Mouse (Mus musculus) ES-Bruce4 (cell line): ENCODE measurements around the gene Capn3. TPM values are rescaled to one million over a fixed set of nuclear protein-coding genes. Genes with fewer than 3 reads are reported as not detected.

Experiments used
- H3K27ac ChIP-seq: 2 replicates; pipeline ENCODE4 v1.5.1; 2012; ENCODE audit warnings: low read length, inconsistent platforms; ENCODE audit not compliant: insufficient read depth
- H3K27me3 ChIP-seq: 2 replicates; pipeline ENCODE4 v1.6.1; 2012; ENCODE audit warnings: mild to moderate bottlenecking, low read length, inconsistent platforms; ENCODE audit not compliant: control insufficient read depth, poor library complexity, insufficient read depth, severe bottlenecking
- H3K36me3 ChIP-seq: 2 replicates; pipeline ENCODE4 v1.6.1; 2012; ENCODE audit warnings: inconsistent platforms, mild to moderate bottlenecking, low read length, moderate library complexity; ENCODE audit not compliant: control insufficient read depth, poor library complexity, insufficient read depth, severe bottlenecking
- H3K4me1 ChIP-seq: one replicate; pipeline ENCODE4 v1.8.1; 2011; ENCODE audit warnings: low read length; ENCODE audit not compliant: control insufficient read depth, insufficient read depth
- H3K4me3 ChIP-seq: 2 replicates; pipeline ENCODE4 v1.5.1; 2011; ENCODE audit warnings: low read depth, mild to moderate bottlenecking, low read length
- H3K9ac ChIP-seq: 2 replicates; pipeline ENCODE4 v1.6.1; 2012; ENCODE audit warnings: low read depth, mild to moderate bottlenecking, inconsistent platforms; ENCODE audit not compliant: poor library complexity, severe bottlenecking
- H3K9me3 ChIP-seq: replicated peaks from 2 replicates; pipeline ENCODE4 v1.6.1; 2012; ENCODE audit warnings: mild to moderate bottlenecking, low read length, inconsistent platforms; ENCODE audit not compliant: control insufficient read depth, poor library complexity, insufficient read depth, severe bottlenecking
- CTCF ChIP-seq: IDR thresholded peaks from one replicate; pipeline ENCODE4 v1.8.1; 2011; ENCODE audit warnings: low read depth, low read length
- EP300 ChIP-seq: IDR thresholded peaks from 2 replicates; pipeline ENCODE4 v1.6.1; 2011; ENCODE audit warnings: low read depth, low read length; ENCODE audit not compliant: insufficient read depth
- POLR2A ChIP-seq: IDR thresholded peaks from one replicate; pipeline ENCODE4 v1.8.1; 2011; ENCODE audit warnings: low read length; ENCODE audit not compliant: insufficient read depth
- polyA plus RNA-seq: library from polyadenylated mRNA; stranded (reverse); fragments of >200 nt; gene quantifications from 2 replicates; pipeline ENCODE4 v1.2.4, GENCODE M21; 2011; ENCODE audit warnings: low read depth; ENCODE audit not compliant: missing spikeins, insufficient read depth, insufficient read length

Gene Capn3
- not detected in 2 replicates for polyA plus RNA-seq

DNA sequence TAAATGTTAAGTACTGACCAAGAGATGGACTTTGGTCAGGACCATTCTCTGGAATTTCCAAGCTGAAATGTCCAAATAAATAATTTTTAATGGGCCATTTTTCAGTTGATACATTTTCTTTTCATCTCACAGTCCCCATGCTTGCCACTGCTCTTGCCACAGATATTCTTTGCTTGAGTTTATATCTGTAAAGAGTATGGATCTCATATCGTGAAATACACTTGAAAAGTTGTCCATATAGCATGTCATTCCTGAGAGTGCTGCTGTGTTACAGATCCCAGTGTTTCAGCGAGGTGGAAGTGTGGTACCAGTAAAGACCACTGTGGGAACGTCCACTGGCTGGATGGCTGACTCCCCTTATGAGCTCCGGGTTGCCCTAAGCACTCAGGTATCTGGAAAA, at the start of gene Capn3:
Capn3 (plus strand) TSS at position 301 of the 400 bp plus-strand sequence.
- no peak within 1 kb of the TSS for H3K27ac ChIP-seq

DNA sequence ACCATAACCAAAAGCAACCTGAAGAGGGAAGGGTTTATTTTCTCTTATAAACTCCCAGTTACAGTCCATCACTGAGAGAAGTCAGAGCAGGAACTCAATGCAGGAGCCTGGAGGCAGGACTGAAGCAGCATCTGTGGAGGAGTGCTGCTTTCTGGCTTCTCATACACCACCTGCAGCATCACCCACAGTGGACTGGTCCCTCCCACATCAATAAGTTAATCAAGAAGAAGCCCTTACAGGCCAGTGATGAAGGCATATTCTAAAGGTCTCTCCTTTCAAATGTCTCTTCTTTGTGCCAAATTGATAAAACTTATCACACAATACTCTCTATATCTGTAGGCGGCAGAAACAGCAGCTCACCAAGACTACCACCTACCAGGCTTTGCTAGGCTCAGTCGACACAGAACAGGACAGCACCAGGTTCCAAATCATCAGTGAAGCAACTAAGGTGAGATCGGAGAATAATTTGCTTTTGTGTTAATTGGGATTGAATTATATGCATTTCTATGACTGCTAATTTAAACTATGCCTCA, 44.7 kb upstream of the Capn3 start:
- Histone ChIP-seq H3K27me3 (no peaks in the 10 kb centered on the region), H3K27ac (no peak overlapping the region), H3K9ac (no peak overlapping the region), H3K4me1 (no peaks in the 10 kb centered on the region), H3K9me3 (no peaks in the 10 kb centered on the region), H3K4me3 (no peak overlapping the region), H3K36me3 (no peaks in the 10 kb centered on the region; the same call in 1 of the 2 replicates)
- TF ChIP-seq POLR2A (no peak), CTCF (no peak), EP300 (no peak)

More for the DNA sequence above, at the start of gene Capn3:
- TF ChIP-seq EP300 (no peak), CTCF (no peak)
- no peaks in the 10 kb centered on the region for H3K36me3 ChIP-seq
- H3K4me1 ChIP-seq: no peaks in the 10 kb centered on the region
- no peak within 1 kb of the TSS for H3K9ac ChIP-seq
- no peak within 1 kb of the TSS for H3K4me3 ChIP-seq
- H3K27me3 ChIP-seq: no peaks in the 10 kb centered on the region
- no peaks in the 10 kb centered on the region for H3K9me3 ChIP-seq

DNA sequence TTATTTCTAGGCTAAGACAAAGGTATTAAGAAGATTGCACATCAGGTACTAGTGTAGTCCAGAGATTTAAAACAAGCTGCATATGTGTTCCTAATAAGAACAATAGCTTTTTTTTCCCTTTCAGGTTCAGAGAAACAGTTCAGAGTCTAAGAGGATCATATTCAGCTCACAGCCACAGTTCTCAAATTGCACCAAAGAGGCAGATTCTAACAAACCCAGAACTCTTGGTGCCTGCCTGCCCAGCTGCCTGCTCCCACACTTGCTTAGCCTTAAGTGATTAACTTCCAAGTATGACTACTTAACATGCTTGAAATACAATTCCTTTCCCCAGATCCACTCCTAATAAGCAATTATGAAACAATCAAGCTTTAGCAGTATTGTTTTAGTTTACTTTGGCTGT, 41.7 kb upstream of the Capn3 start:
- Histone ChIP-seq H3K9me3 (no peaks in the 10 kb centered on the region), H3K4me3 (no peak overlapping the region), H3K27ac (no peak overlapping the region)

DNA sequence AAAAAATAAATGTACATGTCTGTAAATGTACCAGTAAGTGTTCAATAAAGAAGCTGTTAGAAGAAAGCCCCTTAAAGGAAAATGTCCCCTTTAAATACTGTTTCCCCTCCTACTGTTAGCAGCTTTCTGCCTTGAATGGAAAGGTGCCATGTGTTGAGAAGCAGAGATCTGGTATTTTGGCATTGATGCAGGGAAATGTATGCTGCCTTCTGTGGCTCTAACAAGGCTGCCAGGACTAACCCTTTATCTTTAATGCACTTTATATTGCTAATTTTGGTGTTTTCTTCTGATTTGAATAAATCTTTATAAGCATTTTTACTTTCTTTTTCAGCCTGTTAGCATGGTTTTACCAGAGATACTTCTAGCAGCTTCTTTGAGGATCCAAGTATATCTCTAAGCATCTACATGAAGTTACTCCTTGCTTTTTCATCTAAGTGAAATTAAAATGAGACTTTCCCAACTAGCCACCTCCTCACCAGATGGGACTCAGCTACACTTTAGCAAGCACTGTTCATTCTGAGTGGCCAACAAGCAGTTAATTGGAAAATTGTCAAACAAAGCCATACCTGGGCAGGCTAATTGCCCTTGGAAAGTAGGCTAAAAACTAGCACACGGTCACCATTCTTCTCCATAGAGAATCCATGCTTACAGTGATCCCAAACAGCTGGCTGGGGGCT, 40.9 kb upstream of the Capn3 start:
- Histone ChIP-seq H3K9ac (no peak overlapping the region), H3K27ac (no peak overlapping the region), H3K9me3 (no peaks in the 10 kb centered on the region), H3K4me1 (no peaks in the 10 kb centered on the region), H3K36me3 (no peaks in the 10 kb centered on the region; the same call in 1 of the 2 replicates), H3K4me3 (no peak overlapping the region), H3K27me3 (no peaks in the 10 kb centered on the region)
- TF ChIP-seq CTCF: no peak
- TF ChIP-seq POLR2A: no peak
- no peak for TF ChIP-seq EP300

More for the DNA sequence above, 41.7 kb upstream of the Capn3 start:
- H3K27me3 ChIP-seq: no peaks in the 10 kb centered on the region
- H3K9ac ChIP-seq: no peak overlapping the region
- no peaks in the 10 kb centered on the region for H3K4me1 ChIP-seq
- TF ChIP-seq EP300 (no peak), POLR2A (no peak), CTCF (no peak)
- no peaks in the 10 kb centered on the region; the same call in 1 of the 2 replicates for H3K36me3 ChIP-seq

DNA sequence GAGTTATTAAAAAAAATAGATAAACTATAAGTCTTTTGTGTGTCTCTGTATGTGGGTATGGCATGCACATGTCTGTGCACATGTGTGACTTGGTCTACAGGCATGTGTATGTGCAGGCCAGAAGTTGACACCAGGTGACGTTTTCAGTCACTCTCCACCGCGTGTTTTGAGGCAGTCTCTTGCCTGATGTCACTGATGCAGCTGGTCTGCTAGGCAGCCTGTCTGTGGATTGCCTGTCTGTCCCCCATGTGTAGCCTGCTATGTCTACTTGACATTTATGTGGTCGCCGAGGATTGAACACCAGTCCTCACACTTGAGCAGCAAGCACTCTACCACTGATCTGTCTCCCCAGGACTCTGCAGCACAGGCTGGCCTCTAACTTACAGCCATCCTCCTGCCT, 31.4 kb upstream of the Capn3 start:
- H3K27me3 ChIP-seq: no peaks in the 10 kb centered on the region
- H3K27ac ChIP-seq: no peak overlapping the region
- no peaks in the 10 kb centered on the region for H3K9me3 ChIP-seq
- no peaks in the 10 kb centered on the region for H3K4me1 ChIP-seq
- TF ChIP-seq POLR2A (no peak), EP300 (no peak), CTCF (no peak)
- no peak overlapping the region for H3K4me3 ChIP-seq
- no peaks in the 10 kb centered on the region for H3K36me3 ChIP-seq
- no peak overlapping the region for H3K9ac ChIP-seq

DNA sequence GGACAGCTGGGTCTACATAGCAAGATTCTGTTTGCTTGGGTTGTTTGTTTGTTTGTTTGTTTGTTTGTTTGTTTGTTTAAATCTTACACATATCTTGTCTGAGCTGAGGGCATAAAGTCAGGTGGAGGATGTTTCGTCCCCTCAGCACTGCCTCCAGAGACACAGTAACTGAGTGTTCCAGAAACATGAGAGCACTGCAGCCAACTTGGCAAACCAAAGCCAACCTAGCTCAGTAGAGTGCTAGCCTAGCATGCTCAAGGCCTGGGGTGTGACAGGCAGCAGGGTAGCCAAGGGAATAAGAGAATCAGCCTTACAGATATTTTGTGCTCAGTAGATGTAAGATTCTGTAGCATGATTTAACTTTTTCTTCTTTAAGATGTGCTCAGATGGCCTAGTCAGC, 11.3 kb upstream of the Capn3 start:
- Histone ChIP-seq H3K9me3 (no peaks in the 10 kb centered on the region), H3K27me3 (no peaks in the 10 kb centered on the region), H3K36me3 (no peaks in the 10 kb centered on the region), H3K9ac (no peak overlapping the region), H3K4me1 (no peaks in the 10 kb centered on the region), H3K4me3 (no peak overlapping the region), H3K27ac (no peak overlapping the region)
- TF ChIP-seq POLR2A (no peak), EP300 (no peak), CTCF (no peak)
